Mouse (Mus musculus): Measurements from ENCODE around the gene Clcn1.

- no peak for TF ChIP-seq EP300 (IDR thresholded peaks at IDR 0.05)
- TF ChIP-seq CTCF (IDR thresholded peaks at IDR 0.05), result no peak
Observed at GRCm38 (mm10) chr6:42362497-42362896, 76.0 kb downstream of the Clcn1 start.
